Mouse (Mus musculus) cerebellum, postnatal 10 days (tissue): ENCODE measurements around the gene Olfr1432.
"Not testable (repeated sequence)": the region's sequence is repeated elsewhere in the genome, so short reads cannot be mapped to it uniquely, and the experiment has no call there.

Source experiments
- DNase-seq, 2 experiments: peaks; one replicate each; pipeline ENCODE4 v3.0.0; 2021; ENCODE audit warnings: mixed read lengths in 2 of 2

The Olfr1432 gene

DNA sequence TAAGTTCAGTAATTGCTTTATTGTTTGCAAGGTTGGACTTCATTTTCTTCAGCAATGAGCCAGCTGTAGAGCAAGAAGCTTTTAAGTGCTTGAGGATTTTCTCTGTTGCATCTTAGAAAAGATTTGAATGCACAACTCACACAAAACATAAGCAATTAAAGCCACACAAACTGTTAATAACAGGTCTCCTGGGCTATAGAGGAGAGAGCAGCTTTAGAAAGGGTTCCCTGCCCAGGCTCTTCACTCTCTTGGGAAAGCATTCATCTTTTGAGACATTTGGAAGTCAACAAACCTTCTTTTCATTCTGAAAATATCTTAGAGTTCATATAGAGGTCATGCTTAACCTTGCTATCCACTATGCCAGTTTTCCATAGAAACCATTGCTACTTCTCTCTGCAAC is at the start of gene Olfr1432:
Olfr1432 (minus strand) TSS at position 101 of the 400 bp plus-strand sequence.
- not testable (repeated sequence) for DNase-seq

GRCm38 (mm10) chr19:12279554-12279953 is 47.2 kb upstream of the Olfr1432 start, which contains the start of gene Olfr1434:
TSS of gene Olfr1434 (plus strand) at chr19:12279854.
- DNase-seq, result no peak

GRCm38 (mm10) chr19:12260732-12261131 is 28.3 kb upstream of the Olfr1432 start, which contains the start of gene Olfr235:
TSS of gene Olfr235 (plus strand) at chr19:12261032.
- DNase-seq, result no peak

DNA sequence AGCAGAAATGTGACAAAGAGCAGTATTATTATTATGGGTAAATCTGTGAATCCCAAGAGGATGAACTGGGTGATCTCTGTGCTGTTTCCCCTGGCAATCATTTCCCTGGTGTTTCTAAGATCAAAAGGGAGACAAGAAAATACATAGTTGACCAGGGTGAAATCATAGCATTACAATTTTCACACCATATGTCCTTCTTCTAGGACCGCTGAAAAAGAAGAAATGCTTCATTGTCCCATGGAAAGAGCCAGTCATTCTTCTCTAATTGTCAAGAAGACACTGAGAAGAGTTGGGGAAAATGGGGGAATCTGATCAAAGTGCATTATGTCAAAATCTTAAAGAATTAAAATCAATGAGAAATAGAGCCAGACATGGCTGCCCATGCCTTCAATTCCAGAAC is 9.2 kb upstream of the Olfr1432 start, which contains the start of gene Olfr262:
Olfr262 (minus strand) TSS at position 101 of the 400 bp plus-strand sequence.
- DNase-seq, result no peak

GRCm38 (mm10) chr19:12200334-12200733 is 32.1 kb downstream of the Olfr1432 start, which contains the start of gene Olfr1431:
TSS of gene Olfr1431 (plus strand) at chr19:12200634.
- DNase-seq, result no peak

DNA sequence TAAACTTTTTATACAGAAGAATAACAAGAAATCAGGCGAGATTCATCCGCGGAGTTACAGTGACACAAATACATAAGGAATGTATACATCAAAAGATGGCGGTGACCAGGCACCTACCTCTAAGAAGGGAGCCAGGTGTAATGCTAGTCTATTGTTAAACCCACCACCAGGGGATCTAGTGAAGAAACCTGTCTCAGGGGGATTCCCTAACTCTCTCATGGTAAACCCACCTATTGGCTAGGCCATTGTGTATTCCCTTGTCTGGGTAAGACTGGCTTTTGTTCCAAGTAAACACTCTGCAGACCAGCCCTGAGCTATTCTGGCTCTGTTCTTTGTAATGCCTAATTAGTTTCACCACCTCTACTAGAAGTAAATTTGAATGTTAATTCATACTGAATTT is 33.3 kb downstream of the Olfr1432 start:
- not testable (repeated sequence) for DNase-seq
